ENCODE assay signal across 15 mouse cellular contexts in the genomic region with DNA sequence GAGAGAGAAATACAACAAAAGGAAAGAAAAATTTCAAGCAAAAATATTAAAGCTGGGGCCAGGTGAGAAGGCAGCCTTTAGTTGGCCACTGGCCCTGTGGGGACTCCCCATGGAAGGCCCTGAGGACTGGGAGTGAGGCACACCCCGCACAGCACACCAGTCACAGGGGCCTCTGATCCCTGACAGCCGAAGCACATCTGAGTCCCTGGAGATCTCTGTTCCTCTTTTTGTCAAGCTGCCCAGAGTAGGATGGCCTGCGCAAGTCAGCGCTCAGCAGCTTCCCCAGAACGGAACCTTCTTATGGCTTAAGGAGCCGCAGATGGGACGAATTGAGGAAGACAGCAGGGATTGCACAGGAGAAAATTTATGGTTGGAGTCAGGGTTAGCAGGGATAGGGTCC.
DNase-seq lines count a peak whose midpoint lies in the region; ATAC-seq lines count a peak whose summit lies in the region.
"Had no signal": no experiment of that assay in that cellular context is flagged by ENCODE, and none has a peak within 500 bp of the region (broad histone marks: within the 10 kb centered on the region; RNA-seq: fewer than 3 reads in every experiment).

No protein-coding gene starts in this region.

- no peak overlapping the region for H3K4me2 ChIP-seq in heart, embryonic 11.5 days
- H3K4me2 ChIP-seq: heart, embryonic 13.5 days; hindbrain, embryonic 13.5 days; midbrain, embryonic 15.5 days; neural tube, embryonic 13.5 days had no signal

- ATAC-seq in heart, embryonic 11.5 days (replicated peaks; ENCODE audit: insufficient number of reproducible peaks, low FRiP score, low TSS enrichment): no peak
- ATAC-seq in megakaryocyte, adult 5-6 weeks (ENCODE audit: poor library complexity, severe bottlenecking): peak; percentile 97
- ATAC-seq: intestine, embryonic 16.5 days; midbrain, embryonic 15.5 days had no signal

- no peaks in the 10 kb centered on the region for H3K9me3 ChIP-seq in heart, embryonic 11.5 days (replicated peaks; ENCODE audit: control insufficient read depth, low read length)
- H3K9me3 ChIP-seq: heart, embryonic 13.5 days; hindbrain, embryonic 13.5 days; midbrain, embryonic 15.5 days; neural tube, embryonic 13.5 days had no signal

- no peaks in the 10 kb centered on the region for H3K27me3 ChIP-seq in heart, embryonic 11.5 days (ENCODE audit: control insufficient read depth, insufficient read depth, low read length)
- H3K27me3 ChIP-seq: hindbrain, embryonic 13.5 days; midbrain, embryonic 15.5 days; neural tube, embryonic 13.5 days had no signal

- peak; percentile 31 for DNase-seq in heart, adult 8-10 months (ENCODE audit: low spot score)
- DNase-seq in spleen, adult 18-20 months: peak; percentile 16 to 21
- no peak for DNase-seq in spleen, adult 12 weeks (ENCODE audit: low spot score)
- DNase-seq in c-Kit-positive CD71-positive TER-119-positive erythroid progenitor cells, embryonic 14.5 days (ENCODE audit: low spot score): no peak
- no peak for DNase-seq in left cerebral cortex, postnatal 25 days (ENCODE audit: low spot score in 2 of 2)
- DNase-seq: cerebellum, postnatal 14 days; layer of hippocampus, postnatal 36 days; lung, postnatal 14 days had no signal

- intact Hi-C loops in left cerebral cortex, postnatal 25 days (cut with DNase I): loop anchor here (10.0 kb wide), 1 partner anchor 148 kb away; no protein-coding TSS in a partner anchor

- WGBS in heart, embryonic 11.5 days (ENCODE audit: insufficient replicate concordance): 83% methylated on average over 7 of the region's 7 CpGs

- H3K27ac ChIP-seq in heart, embryonic 11.5 days (ENCODE audit: low read depth, low read length): no peak overlapping the region
- H3K27ac ChIP-seq: heart, embryonic 13.5 days; hindbrain, embryonic 13.5 days; midbrain, embryonic 15.5 days; neural tube, embryonic 13.5 days had no signal

- H3K4me3 ChIP-seq in heart, embryonic 11.5 days (ENCODE audit: low read depth, low read length): no peak overlapping the region
- H3K4me3 ChIP-seq: heart, embryonic 13.5 days; hindbrain, embryonic 13.5 days; midbrain, embryonic 15.5 days; neural tube, embryonic 13.5 days had no signal

- no peaks in the 10 kb centered on the region for H3K36me3 ChIP-seq in heart, embryonic 11.5 days (ENCODE audit: control insufficient read depth, insufficient read depth, low read length)
- H3K36me3 ChIP-seq: heart, embryonic 13.5 days; hindbrain, embryonic 13.5 days; midbrain, embryonic 15.5 days; neural tube, embryonic 13.5 days had no signal

- 0 out of 2 replicates have a peak, but pooled peaks cover 3% of the 10 kb centered on the region for H3K4me1 ChIP-seq in heart, embryonic 11.5 days (ENCODE audit: control insufficient read depth, insufficient read depth, low read length)

- no peak overlapping the region for H3K9ac ChIP-seq in heart, embryonic 11.5 days (ENCODE audit: low read depth, low read length)
- H3K9ac ChIP-seq: heart, embryonic 13.5 days; hindbrain, embryonic 13.5 days; midbrain, embryonic 15.5 days; neural tube, embryonic 13.5 days had no signal

Comparison
In these comparisons a context has a peak if more than half of its experiments do, and no peak if none do; other contexts are left out.
1. DNase-seq: peak in heart, adult 8-10 months (single experiment) and spleen, adult 18-20 months (2 of 2); none in spleen, adult 12 weeks (single experiment), c-Kit-positive CD71-positive TER-119-positive erythroid progenitor cells, embryonic 14.5 days (single experiment) and left cerebral cortex, postnatal 25 days (0 of 2).